Mouse (Mus musculus) neural tube, embryonic 12.5 days (tissue): ENCODE measurements around the gene AF067061. TPM values are rescaled to one million over a fixed set of nuclear protein-coding genes. Genes with fewer than 3 reads are reported as not detected.
"Not testable (repeated sequence)": the region's sequence is repeated elsewhere in the genome, so short reads cannot be mapped to it uniquely, and the experiment has no call there.

Experiments
- ATAC-seq: fragments of 200-750 bp; cut with Nextera tagmentation; 2 replicates; pipeline ENCODE4 v1.8.0; 2017; ENCODE audit warnings: low read depth, mild to moderate bottlenecking, moderate TSS enrichment, moderate library complexity; ENCODE audit not compliant: low FRiP score
- H3K27ac ChIP-seq: fragments of 300-500 bp; sonication (generic); 2 replicates; pipeline ENCODE4 v1.5.1; 2016
- H3K27me3 ChIP-seq: fragments of 300-500 bp; sonication (generic); replicated peaks from 2 replicates; pipeline ENCODE4 v1.6.1; 2016; ENCODE audit warnings: mild to moderate bottlenecking
- H3K36me3 ChIP-seq: fragments of 300-500 bp; sonication (generic); 2 replicates; pipeline ENCODE4 v1.6.1; 2016; ENCODE audit warnings: mild to moderate bottlenecking
- H3K4me1 ChIP-seq: fragments of 300-500 bp; sonication (generic); 2 replicates; pipeline ENCODE4 v1.6.1; 2016
- H3K4me2 ChIP-seq: fragments of 300-500 bp; sonication (generic); replicated peaks from 2 replicates; pipeline ENCODE4 v1.6.1; 2016; ENCODE audit warnings: mild to moderate bottlenecking
- H3K4me3 ChIP-seq: fragments of 300-500 bp; sonication (generic); 2 replicates; pipeline ENCODE4 v1.5.1; 2016
- H3K9ac ChIP-seq: fragments of 300-500 bp; sonication (generic); 2 replicates; pipeline ENCODE4 v1.6.1; 2016; ENCODE audit warnings: mild to moderate bottlenecking
- H3K9me3 ChIP-seq: fragments of 300-500 bp; sonication (generic); 2 replicates; pipeline ENCODE4 v1.6.1; 2016; ENCODE audit warnings: mild to moderate bottlenecking
- WGBS: fragments of 180-500 bp; shearing (Covaris S2); methylation state at CpG from one replicate; pipeline ENCODE4 v1.1.7; 2016; 5-methylcytosine and 5-hydroxymethylcytosine counted together
- polyA plus RNA-seq: library from polyadenylated mRNA; unstranded; fragments of >200 nt; fragmentation: Nextera tagmentation; extraction: Ambion mirVana; gene quantifications from 2 replicates; pipeline ENCODE4 v1.2.1, GENCODE M21; 2016

AF067061 gene
- not detected in 2 replicates for polyA plus RNA-seq

DNA sequence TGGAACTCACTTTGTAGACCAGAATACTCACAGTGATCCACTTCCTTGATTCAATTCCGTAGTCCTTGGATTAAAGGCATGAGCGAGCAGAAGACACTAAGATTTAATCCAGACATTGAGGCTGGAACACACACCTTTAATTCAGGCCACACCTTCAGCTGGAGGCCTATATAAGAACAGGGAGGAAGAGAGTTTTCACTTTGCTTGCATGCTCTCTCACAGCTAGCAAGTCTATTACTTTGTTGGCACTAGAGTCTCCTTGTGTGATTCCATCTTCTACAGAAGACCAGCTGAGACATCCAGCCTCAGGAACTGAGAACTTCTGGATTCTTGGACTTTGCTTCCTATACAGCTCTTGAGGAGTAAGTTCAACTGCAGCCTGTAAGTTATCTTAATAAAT, at the start of gene AF067061:
AF067061 (plus strand) TSS at position 245 of the 400 bp plus-strand sequence.
- not testable (repeated sequence) for H3K4me3 ChIP-seq, H3K36me3 ChIP-seq, H3K4me1 ChIP-seq, H3K9me3 ChIP-seq, H3K27me3 ChIP-seq, ATAC-seq, H3K4me2 ChIP-seq, H3K27ac ChIP-seq, H3K9ac ChIP-seq
- 95% methylated on average over 2 of the region's 2 CpGs for WGBS

DNA sequence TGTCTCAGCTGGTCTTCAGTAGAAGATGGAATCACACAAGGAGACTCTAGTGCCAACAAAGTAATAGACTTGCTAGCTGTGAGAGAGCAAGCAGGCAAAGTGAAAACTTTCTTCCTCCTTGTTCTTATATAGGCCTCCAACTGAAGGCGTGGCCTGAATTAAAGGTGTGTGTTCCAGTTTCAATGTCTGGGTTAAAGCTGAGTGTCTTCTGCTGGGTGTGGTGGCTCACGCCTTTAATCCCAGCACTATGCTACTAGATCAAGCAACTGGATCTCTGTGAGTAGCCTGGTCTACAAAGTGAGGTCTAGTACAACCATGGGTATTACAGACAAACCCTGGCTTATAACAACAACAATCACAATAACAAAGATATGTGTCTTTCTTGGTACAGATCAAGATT, 47.1 kb upstream of the AF067061 start, which contains the start of gene Gm21762:
Gm21762 (minus strand) TSS at position 101 of the 400 bp plus-strand sequence.
- H3K36me3 ChIP-seq, H3K9me3 ChIP-seq, H3K27me3 ChIP-seq, H3K4me1 ChIP-seq, H3K4me3 ChIP-seq, H3K27ac ChIP-seq, H3K4me2 ChIP-seq, H3K9ac ChIP-seq, ATAC-seq: not testable (repeated sequence)
- no CpG with 5 or more reads among the region's 2 CpGs for WGBS

GRCm38 (mm10) chr13:120220922-120221321, 42.0 kb upstream of the AF067061 start:
- 83% methylated on average over 5 of the region's 5 CpGs for WGBS
- ATAC-seq, H3K4me2 ChIP-seq: not testable (repeated sequence)

GRCm38 (mm10) chr13:120223012-120223659, 39.8 kb upstream of the AF067061 start:
- H3K27ac ChIP-seq, H3K9ac ChIP-seq, H3K36me3 ChIP-seq, H3K4me2 ChIP-seq, H3K4me1 ChIP-seq, H3K27me3 ChIP-seq, H3K9me3 ChIP-seq, H3K4me3 ChIP-seq, ATAC-seq: not testable (repeated sequence)
- 91% methylated on average over 16 of the region's 25 CpGs for WGBS

More at GRCm38 (mm10) chr13:120220922-120221321, 42.0 kb upstream of the AF067061 start:
- not testable (repeated sequence) for H3K4me1 ChIP-seq, H3K9me3 ChIP-seq, H3K4me3 ChIP-seq, H3K27me3 ChIP-seq, H3K27ac ChIP-seq, H3K36me3 ChIP-seq, H3K9ac ChIP-seq

DNA sequence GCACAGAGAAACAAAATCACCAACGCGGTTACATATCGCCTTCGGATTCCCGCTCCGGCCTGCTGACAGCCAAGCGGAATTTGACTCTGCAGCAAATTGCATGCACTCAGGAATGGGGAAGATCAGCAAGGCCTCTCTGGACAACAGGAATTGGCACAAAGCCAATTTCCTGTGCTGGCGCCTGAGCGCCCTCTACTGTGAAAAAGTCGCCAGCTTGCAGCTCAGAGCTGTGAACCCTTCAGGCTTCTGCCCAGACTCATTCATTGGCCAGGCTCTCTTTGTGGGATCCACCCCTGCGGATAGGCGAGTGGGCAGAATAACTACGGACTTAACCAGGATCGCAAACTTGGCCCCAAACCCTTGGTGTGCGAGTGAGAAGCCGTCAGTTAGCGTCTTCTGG, 31.1 kb upstream of the AF067061 start:
- not testable (repeated sequence) for H3K4me2 ChIP-seq, H3K4me1 ChIP-seq, H3K4me3 ChIP-seq, H3K27ac ChIP-seq, H3K27me3 ChIP-seq, H3K36me3 ChIP-seq, H3K9me3 ChIP-seq, H3K9ac ChIP-seq
- 96% methylated on average over 17 of the region's 17 CpGs for WGBS
- ATAC-seq = peak; percentile 41; the same call in 1 of the 2 replicates

DNA sequence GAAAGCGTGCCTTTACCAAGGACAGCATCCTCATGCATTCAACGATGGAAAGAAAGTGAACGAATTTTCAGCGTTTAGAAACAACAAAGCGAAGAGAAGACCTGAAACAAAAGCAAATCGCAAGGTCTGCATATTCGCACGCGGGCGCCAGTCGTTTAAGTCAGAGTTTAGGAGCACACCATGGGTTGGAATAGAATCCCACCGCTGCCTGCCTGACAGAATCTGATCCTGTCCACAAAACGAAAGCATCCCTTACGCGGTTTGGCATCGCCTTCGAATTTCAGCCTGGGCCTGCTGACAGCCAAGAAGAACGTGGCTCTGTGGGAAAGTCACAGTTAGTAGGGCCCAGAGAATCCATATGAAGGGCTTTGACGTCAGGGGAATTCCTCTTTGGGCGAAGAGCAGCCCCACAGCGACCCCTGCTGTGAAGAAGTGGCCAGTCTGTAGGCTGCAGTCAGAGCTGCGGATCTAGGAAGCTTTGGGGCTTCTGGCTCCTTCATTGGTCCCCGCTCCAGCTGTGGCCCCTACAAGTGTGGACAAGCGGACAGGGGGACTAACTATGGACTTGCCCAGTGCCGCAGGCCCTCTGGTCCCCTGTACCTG, 30.4 kb upstream of the AF067061 start:
- not testable (repeated sequence) for H3K4me1 ChIP-seq, H3K9ac ChIP-seq, H3K4me3 ChIP-seq, H3K36me3 ChIP-seq, H3K4me2 ChIP-seq, H3K27ac ChIP-seq, H3K9me3 ChIP-seq, H3K27me3 ChIP-seq, ATAC-seq
- WGBS = 77% methylated on average over 12 of the region's 25 CpGs

DNA sequence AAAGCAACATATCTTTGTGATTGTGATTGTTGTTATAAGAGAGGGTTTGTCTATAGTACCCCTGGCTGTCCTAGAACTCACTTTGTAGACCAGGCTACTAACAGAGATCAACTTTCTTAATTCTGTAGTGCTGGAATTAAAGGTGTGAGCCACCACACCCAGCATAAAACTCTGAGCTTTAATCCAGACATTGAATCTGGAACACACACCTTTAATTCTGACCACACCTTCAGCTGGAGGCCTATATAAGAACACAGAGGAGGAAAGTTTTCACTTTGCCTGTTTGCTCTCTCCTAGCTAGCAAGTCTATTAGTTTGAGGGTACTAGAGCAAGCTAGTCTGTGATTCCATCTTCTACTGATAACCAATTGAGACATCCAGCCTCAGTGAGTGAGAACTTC, 24.1 kb upstream of the AF067061 start, which contains the start of gene Gm21731:
Gm21731 (plus strand) TSS at position 301 of the 400 bp plus-strand sequence.
- H3K4me1 ChIP-seq, H3K9ac ChIP-seq, ATAC-seq, H3K27me3 ChIP-seq, H3K27ac ChIP-seq, H3K36me3 ChIP-seq, H3K4me2 ChIP-seq, H3K9me3 ChIP-seq, H3K4me3 ChIP-seq: not testable (repeated sequence)

DNA sequence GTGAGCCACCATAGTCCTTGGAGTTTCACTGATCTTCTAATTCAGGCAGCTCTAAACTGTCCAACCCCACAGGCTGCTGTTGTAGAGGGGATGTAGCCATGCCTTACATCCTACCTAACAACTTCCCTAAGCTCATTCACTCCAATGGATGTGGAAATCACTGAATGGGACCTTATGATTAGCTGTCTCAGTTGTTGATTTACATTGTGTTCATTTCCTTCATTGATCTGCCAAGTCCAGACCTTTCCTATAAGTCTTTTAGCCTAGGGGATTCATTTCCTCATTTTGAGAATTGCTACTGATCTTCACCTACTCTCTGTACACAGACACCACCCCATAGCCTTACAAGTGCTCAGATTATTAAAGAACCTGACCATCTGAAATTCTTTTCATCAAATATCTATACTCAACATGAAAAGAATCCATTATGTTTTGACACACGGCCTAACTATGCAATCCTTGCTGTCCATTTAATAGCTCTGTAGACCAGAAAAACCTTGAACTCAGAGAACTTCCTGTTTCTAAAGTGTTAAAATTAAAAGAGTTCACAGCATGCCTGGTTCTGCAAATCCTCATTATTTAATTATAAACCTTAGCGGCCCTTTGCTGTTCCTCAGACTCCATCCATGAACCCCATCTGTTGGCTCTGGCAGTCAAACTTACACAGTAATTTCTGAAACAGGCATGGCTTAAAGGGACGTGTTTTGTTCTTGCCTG, 11.5 kb upstream of the AF067061 start:
- H3K9me3 ChIP-seq, H3K4me3 ChIP-seq, H3K9ac ChIP-seq, ATAC-seq, H3K4me2 ChIP-seq, H3K27ac ChIP-seq, H3K4me1 ChIP-seq, H3K36me3 ChIP-seq, H3K27me3 ChIP-seq: not testable (repeated sequence)
- WGBS = 79% methylated on average over 2 of the region's 3 CpGs

DNA sequence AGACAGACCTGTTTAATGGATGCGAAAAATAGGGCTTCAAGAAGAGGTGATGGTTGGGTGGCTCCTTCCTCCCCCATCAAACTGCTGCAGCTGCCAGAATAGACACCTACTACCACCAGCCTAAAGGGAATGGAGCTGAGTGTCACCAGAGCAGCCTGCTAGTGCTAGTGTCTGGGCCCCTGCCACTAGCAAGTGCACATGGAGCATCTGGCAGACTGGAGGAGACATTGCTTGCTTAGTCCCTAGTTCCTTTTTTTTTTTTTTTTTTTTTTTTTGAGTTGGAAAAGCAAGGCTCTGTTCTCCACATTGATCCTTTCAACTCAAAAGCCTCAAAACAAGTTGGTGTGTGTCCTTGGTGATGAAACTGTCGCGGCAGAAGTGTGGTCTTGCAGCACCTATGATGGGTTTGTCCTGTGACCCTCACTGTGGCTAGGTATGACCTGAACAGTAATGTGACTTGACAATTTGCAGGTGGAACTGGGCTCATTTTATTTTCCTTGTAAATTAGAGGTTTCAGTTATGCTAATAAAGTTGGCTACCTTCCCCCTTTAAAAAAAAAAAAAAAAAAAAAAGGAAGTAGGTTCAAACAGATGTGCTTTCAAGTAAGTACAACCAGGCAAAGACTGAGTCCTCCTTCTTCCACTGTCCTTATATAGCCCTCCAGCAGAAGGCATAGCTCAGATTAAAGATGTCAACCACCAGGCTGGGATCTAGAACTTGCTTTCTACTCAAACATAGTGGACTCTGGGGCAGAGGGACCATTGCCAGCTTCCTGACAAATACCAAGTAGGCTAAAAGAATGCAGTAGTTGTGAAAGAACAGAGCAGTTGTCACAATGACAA, 3.9 kb upstream of the AF067061 start:
- H3K4me2 ChIP-seq, H3K9ac ChIP-seq, H3K27ac ChIP-seq, H3K27me3 ChIP-seq, H3K4me1 ChIP-seq, ATAC-seq, H3K36me3 ChIP-seq, H3K9me3 ChIP-seq, H3K4me3 ChIP-seq: not testable (repeated sequence)
- WGBS = 85% methylated on average over 3 of the region's 3 CpGs

DNA sequence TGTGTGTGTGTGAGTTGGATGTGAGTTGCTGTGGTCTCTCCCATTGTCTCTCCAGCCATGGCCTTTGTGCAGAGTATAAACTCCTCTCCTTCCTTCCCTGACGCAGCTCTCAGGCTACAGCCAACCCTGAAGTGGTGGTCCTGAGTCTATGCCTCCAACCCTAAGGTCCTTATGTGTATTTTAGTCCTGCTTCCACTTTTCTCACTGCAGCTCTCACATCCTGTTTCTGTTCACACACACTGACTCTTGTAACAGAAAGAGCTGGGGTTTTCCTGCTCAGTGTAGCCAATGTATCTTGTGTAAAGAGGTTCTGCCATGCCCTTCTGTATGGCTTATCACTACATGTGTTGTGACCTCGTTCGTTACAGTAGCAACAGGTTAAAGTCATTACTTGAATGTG, 3.2 kb upstream of the AF067061 start:
- H3K9me3 ChIP-seq, H3K4me1 ChIP-seq, H3K27ac ChIP-seq, H3K9ac ChIP-seq, H3K27me3 ChIP-seq, H3K4me2 ChIP-seq, H3K36me3 ChIP-seq, ATAC-seq, H3K4me3 ChIP-seq: not testable (repeated sequence)
- 68% methylated on average over 3 of the region's 3 CpGs for WGBS

DNA sequence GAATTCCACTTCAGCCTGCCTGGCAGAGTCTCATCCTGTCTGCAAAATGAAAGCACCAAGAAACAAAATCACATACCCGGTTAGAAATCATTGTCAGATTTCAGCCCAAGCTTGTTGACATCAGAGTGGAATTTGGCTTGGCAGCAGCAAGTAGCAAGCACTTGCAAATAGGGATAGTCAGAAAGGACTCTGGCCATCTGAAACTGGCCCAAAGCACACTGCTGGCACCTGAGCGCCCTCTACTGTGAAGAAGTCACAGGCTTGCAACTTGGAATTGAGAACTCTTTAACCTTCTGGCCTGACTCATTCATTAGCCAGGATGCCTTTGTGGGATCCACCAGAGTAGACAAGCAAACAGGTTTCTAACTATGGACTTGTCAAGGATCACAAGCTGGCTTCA, 14.9 kb downstream of the AF067061 start:
- not testable (repeated sequence) for H3K4me3 ChIP-seq, H3K9me3 ChIP-seq, H3K27ac ChIP-seq, H3K36me3 ChIP-seq, H3K4me2 ChIP-seq, H3K9ac ChIP-seq, H3K4me1 ChIP-seq, H3K27me3 ChIP-seq, ATAC-seq
- 30% methylated on average over 2 of the region's 2 CpGs for WGBS

DNA sequence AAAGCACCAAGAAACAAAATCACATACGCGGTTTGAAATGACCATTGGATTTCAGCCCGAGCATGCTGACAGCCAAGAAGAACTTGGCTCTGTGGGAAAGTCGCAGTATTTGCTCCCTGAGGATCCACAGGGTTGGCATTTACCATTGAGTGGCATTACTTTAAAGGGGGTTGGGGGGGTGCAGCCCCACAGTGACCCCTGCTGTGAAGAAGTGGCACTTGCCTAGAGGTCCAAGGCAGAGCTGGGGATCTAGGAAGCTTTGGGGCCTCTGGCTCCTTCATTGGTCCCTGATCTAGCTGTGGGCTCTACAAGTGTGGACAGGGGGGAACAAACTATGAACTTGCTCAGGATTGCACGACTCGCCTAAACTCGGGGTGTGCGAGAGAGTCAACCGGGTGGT, 15.9 kb downstream of the AF067061 start:
- H3K9ac ChIP-seq = no peak overlapping the region
- H3K4me2 ChIP-seq = no peak overlapping the region
- H3K9me3 ChIP-seq = no peaks in the 10 kb centered on the region
- ATAC-seq = no peak
- H3K27me3 ChIP-seq = no peaks in the 10 kb centered on the region
- no peak overlapping the region for H3K4me3 ChIP-seq
- H3K27ac ChIP-seq = no peak overlapping the region
- H3K36me3 ChIP-seq = no peaks in the 10 kb centered on the region
- H3K4me1 ChIP-seq = no peaks in the 10 kb centered on the region
- WGBS = 89% methylated on average over 9 of the region's 9 CpGs
